Mouse (Mus musculus) neutrophil, adult 65 days (primary cell): ENCODE data around the gene Atad5. TPM values are rescaled to one million over a fixed set of nuclear protein-coding genes. Genes with fewer than 3 reads are reported as not detected.

Experiments used
- total RNA-seq: library from RNA; stranded (reverse); gene quantifications from 2 replicates; pipeline ENCODE4 v1.2.4, GENCODE M21; 2023

Atad5 gene
- total RNA-seq: 12.3 and 18.7 TPM in 2 replicates

GRCm38 (mm10) chr11:80088917-80089816 is at the start of gene Atad5:
TSS of gene Atad5 (plus strand) at chr11:80089400.

GRCm38 (mm10) chr11:80080826-80081728 is 8.1 kb upstream of the Atad5 start, which contains the start of gene Crlf3:
TSS of gene Crlf3 (minus strand) at chr11:80080991.

GRCm38 (mm10) chr11:80141825-80142521 is 52.8 kb downstream of the Atad5 start, which contains the start of gene Tefm:
TSS of gene Tefm (minus strand) at chr11:80142175.

DNA sequence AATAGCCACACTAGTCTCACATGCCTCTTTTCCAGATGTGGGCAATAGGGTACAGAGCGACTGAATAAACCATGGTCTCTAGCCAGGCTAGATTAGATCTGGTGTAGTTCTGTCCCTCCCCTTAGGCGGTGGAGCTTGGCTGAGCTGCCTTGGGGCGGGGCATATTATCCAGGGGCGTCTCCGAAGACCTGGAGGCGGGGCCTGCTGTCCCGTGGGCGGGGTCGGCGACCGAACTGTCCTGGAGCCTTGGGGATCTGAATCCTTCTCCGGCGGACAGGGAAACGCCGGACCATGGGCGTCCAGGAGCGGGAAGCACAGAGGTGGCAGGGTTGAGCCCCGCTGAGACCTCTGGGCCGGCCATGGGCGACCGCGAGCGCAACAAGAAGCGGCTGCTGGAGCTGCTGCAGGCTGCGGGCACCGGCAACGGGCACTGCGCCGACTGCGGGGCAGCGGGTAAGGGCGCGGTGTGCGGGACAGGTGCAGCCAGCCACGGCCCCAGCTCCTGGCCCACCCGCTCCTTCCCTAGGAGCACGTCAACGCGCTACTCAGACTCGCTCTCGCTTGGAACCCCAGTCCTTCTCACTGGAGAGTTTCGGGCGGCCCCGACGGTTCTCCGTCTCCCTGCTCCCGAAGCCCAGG is 64.8 kb downstream of the Atad5 start, which contains the start of gene Adap2:
Adap2 (plus strand) TSS at position 249 of the 639 bp plus-strand sequence.

DNA sequence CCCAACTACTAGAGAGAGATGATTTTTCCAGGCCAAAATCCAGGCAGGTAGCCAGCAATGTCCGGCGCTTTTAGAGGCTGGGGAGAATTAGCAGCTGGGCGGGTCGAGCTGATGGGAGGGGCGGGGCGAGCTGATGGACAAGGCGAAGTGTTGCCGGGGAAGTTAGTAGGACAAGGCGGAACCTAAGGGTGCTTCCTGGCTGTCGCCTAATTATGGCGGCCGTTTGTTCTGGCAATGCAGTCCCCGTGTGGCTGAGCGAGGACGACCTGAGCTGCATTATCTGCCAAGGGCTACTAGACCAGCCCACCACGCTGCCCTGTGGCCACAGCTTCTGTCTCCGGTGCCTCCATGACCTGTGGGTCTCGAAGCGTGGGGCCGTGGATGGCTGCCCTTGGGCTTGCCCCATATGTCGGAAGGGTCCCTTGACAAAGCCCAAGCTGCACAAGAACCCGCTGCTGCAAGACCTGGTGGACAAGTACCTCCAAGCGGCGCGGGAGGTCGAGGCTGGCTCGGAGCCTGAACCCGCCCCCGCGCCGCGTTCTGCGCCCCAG is 94.6 kb downstream of the Atad5 start, which contains the start of gene Rnf135:
Rnf135 (plus strand) TSS at position 147 of the 551 bp plus-strand sequence.

Other genes starting within 250 kb of the Atad5 start
- gene Utp6, start 127.0 kb upstream of the Atad5 start, total RNA-seq: 15.5 and 16.5 TPM in 2 replicates
- 51.4 and 62.1 TPM in 2 replicates for gene Suz12, start 96.3 kb upstream of the Atad5 start, total RNA-seq
- 77.0 and 84.7 TPM in 2 replicates for gene Crlf3, start 8.4 kb upstream of the Atad5 start, total RNA-seq
- 0.73 and 1.3 TPM in 2 replicates for gene Tefm, start 52.8 kb downstream of the Atad5 start, total RNA-seq
- 2.6 and 4.0 TPM in 2 replicates for gene Adap2, start 64.7 kb downstream of the Atad5 start, total RNA-seq
- gene Rnf135, start 94.5 kb downstream of the Atad5 start, total RNA-seq: 5.5 and 6.9 TPM in 2 replicates
- gene Rhot1, start 119.6 kb downstream of the Atad5 start, total RNA-seq: 13.6 and 15.1 TPM in 2 replicates
- gene Rhbdl3, start 211.5 kb downstream of the Atad5 start, total RNA-seq: 0.16 TPM in 1 of 2 replicates, not detected in the other